Mouse (Mus musculus) ES-E14 (cell line): ENCODE measurements at regions not wholly inside any gene's neighbourhood (a gene's known extent, or its start where the extent isn't known, plus 50 kb on each side); places are given as distances from the start of the nearest gene placed in this dataset.

Experiments used
- CHD2 ChIP-seq: IDR thresholded peaks from 2 replicates; pipeline ENCODE4 v1.6.1; 2014; ENCODE audit warnings: mild to moderate bottlenecking, low read depth, low read length, inconsistent platforms
- HCFC1 ChIP-seq: IDR thresholded peaks from 2 replicates; pipeline ENCODE4 v1.6.1; 2012; ENCODE audit warnings: low read length, inconsistent platforms, borderline replicate concordance; ENCODE audit not compliant: insufficient read depth
- MAFK ChIP-seq: IDR thresholded peaks from 2 replicates; pipeline ENCODE4 v1.6.1; 2014; ENCODE audit warnings: mild to moderate bottlenecking, low read depth, low read length, inconsistent platforms; ENCODE audit not compliant: insufficient read depth
- ZC3H11A ChIP-seq: IDR thresholded peaks from 2 replicates; pipeline ENCODE4 v1.6.1; 2012; ENCODE audit warnings: low read depth, mild to moderate bottlenecking, inconsistent platforms, low read length, borderline replicate concordance
- ZNF384 ChIP-seq: IDR thresholded peaks from 2 replicates; pipeline ENCODE4 v1.6.1; 2012; ENCODE audit warnings: low read depth, low read length, inconsistent platforms

DNA sequence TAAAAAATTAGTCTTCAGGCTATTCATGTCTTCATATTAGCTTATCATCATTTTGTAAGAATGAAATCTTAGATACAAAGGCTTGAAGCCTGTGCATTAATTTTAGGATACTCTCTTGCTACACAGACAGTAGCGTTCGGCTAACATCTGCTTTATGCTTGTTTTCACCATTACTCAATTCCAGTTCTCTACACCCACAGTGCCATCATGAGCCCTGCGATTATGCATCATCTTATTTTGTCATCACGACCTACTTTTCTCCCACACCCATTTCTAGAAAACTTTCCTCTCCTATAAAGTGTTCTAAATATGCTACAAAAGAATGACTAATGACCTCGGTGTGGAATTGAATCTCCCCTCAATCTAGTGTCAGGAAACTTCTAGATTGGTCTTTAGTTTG is 112.4 kb upstream of the Nyap2 start:
- no peak for TF ChIP-seq HCFC1
- no peak for TF ChIP-seq CHD2
- no peak for TF ChIP-seq MAFK
- no peak for TF ChIP-seq ZC3H11A
- no peak for TF ChIP-seq ZNF384
